Mouse (Mus musculus): Measurements from ENCODE around the gene Sipa1l1. TPM values are rescaled to one million over a fixed set of nuclear protein-coding genes. Genes with fewer than 3 reads are reported as not detected.
A peak's percentile ranks its signal among the peaks of the same experiment; 100 is the strongest.

Sipa1l1 gene
- polyA plus RNA-seq, 1 experiment from 2014 or later: 11.2 TPM

DNA sequence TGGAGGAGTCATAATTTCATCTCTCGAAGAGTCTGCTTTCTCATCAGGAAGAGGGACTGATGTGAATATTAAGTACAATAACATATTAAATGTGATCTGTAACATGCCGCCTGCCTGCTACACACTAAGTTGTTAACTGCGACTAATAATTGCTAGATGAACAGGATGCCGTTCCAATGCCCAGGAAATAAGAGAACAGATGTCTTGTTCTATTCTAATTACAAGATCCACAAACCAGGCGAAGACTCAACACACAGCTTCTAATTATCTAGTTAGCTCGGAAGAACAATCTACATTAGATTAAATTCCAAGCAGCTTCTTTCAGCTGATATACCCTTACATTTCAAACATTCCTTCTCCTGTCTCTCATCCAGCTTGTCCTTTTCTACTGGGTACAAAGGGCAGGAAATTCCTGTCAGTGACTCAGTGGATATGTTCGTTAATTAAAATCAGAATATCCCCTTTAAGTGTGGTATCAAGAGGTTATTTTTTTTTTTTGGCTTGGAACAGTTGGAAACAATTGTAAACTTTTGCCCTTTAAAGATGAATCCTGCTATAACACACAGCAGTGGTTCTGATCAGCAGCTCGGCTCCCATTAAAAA, 20.7 kb upstream of the Sipa1l1 start:
- Histone ChIP-seq H3K4me1 (ENCODE audit: control insufficient read depth, insufficient read depth, low read length) (no peaks in the 10 kb centered on the region; the same call in 1 of the 2 replicates), H3K36me3 (ENCODE audit: control insufficient read depth, insufficient read depth, low read length) (no peaks in the 10 kb centered on the region), H3K9ac (ENCODE audit: low read depth, low read length) (no peak overlapping the region), H3K4me3 (ENCODE audit: low read depth, low read length) (no peak overlapping the region), H3K4me2 (ENCODE audit: low read length) (no peak overlapping the region), H3K27ac (ENCODE audit: low read length) (no peak overlapping the region), H3K9me3 (replicated peaks; ENCODE audit: control insufficient read depth, low read length, poor library complexity, severe bottlenecking) (no peaks in the 10 kb centered on the region), H3K27me3 (ENCODE audit: control insufficient read depth, insufficient read depth, low read depth, low read length) (no peaks in the 10 kb centered on the region)
- no peak for ATAC-seq
- 69% methylated on average over 8 of the region's 8 CpGs for WGBS

DNA sequence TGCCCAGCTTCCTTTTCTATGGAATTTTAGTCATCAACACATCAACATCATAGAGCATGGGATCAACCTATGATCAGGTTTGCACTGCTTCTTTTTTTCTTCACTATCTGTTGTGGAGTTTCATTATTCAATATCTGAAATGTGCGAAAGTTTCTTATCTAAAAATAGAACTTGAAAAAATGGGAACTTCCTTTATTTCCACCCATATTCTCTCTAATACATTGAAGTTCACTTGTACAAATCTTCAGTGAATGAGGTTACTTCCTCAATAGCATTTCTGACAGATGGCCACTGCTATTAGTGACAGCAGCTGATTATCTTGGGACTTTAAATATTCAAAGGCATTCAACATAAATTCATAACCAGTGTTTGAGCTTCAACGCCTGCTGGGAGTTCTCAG, 18.1 kb upstream of the Sipa1l1 start:
- Histone ChIP-seq H3K36me3 (ENCODE audit: control insufficient read depth, insufficient read depth, low read length) (no peaks in the 10 kb centered on the region), H3K4me1 (ENCODE audit: control insufficient read depth, insufficient read depth, low read length) (no peaks in the 10 kb centered on the region; the same call in 1 of the 2 replicates), H3K4me2 (ENCODE audit: low read length) (no peak overlapping the region), H3K27ac (ENCODE audit: low read length) (no peak overlapping the region), H3K9ac (ENCODE audit: low read depth, low read length) (no peak overlapping the region), H3K4me3 (ENCODE audit: low read depth, low read length) (no peak overlapping the region), H3K27me3 (ENCODE audit: control insufficient read depth, insufficient read depth, low read depth, low read length) (no peaks in the 10 kb centered on the region), H3K9me3 (replicated peaks; ENCODE audit: control insufficient read depth, low read length, poor library complexity, severe bottlenecking) (no peaks in the 10 kb centered on the region)
- ATAC-seq: no peak
- 61% methylated on average over 2 of the region's 2 CpGs for WGBS

DNA sequence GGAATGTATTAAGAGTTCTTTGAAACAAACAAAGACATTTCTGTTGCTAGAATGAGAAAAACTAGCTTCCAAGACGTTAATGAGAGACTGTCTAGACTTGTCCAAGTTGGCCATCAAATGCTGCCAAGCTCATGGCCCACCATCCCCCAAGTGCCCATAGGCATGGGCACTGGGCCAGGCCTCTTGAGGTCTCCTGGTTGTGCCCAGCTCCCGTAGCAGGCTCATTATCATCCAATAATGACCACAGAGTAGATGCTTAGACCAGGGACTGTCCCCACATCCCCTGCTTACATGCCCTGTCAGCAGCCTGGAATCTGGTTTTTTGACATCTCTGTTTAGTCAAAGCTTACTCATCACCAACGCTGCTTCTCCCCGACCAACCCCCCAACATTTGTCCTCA, 14.6 kb upstream of the Sipa1l1 start:
- Histone ChIP-seq H3K4me1 (ENCODE audit: control insufficient read depth, insufficient read depth, low read length) (no peaks in the 10 kb centered on the region), H3K27me3 (ENCODE audit: control insufficient read depth, insufficient read depth, low read depth, low read length) (no peaks in the 10 kb centered on the region), H3K4me3 (ENCODE audit: low read depth, low read length) (no peak overlapping the region), H3K36me3 (ENCODE audit: control insufficient read depth, insufficient read depth, low read length) (no peaks in the 10 kb centered on the region), H3K9ac (ENCODE audit: low read depth, low read length) (no peak overlapping the region), H3K4me2 (ENCODE audit: low read length) (no peak overlapping the region), H3K27ac (ENCODE audit: low read length) (no peak overlapping the region), H3K9me3 (replicated peaks; ENCODE audit: control insufficient read depth, low read length, poor library complexity, severe bottlenecking) (no peaks in the 10 kb centered on the region)
- 68% methylated on average over 4 of the region's 4 CpGs for WGBS
- no peak for ATAC-seq

- no peak for ATAC-seq
- H3K36me3 ChIP-seq (ENCODE audit: control insufficient read depth, insufficient read depth, low read length): no peaks in the 10 kb centered on the region
- no peak overlapping the region for H3K4me3 ChIP-seq (ENCODE audit: low read depth, low read length)
- 94% methylated on average over 16 of the region's 16 CpGs for WGBS
- no peak overlapping the region for H3K27ac ChIP-seq (ENCODE audit: low read length)
- no peaks in the 10 kb centered on the region for H3K27me3 ChIP-seq (ENCODE audit: control insufficient read depth, insufficient read depth, low read depth, low read length)
- H3K9ac ChIP-seq (ENCODE audit: low read depth, low read length): no peak overlapping the region
- H3K9me3 ChIP-seq (replicated peaks; ENCODE audit: control insufficient read depth, low read length, poor library complexity, severe bottlenecking): no peaks in the 10 kb centered on the region
- H3K4me2 ChIP-seq (ENCODE audit: low read length): no peak overlapping the region
- no peaks in the 10 kb centered on the region for H3K4me1 ChIP-seq (ENCODE audit: control insufficient read depth, insufficient read depth, low read length)
These were observed 10.6 kb upstream of the Sipa1l1 start for GRCm38 (mm10) chr12:82158516-82158915.

DNA sequence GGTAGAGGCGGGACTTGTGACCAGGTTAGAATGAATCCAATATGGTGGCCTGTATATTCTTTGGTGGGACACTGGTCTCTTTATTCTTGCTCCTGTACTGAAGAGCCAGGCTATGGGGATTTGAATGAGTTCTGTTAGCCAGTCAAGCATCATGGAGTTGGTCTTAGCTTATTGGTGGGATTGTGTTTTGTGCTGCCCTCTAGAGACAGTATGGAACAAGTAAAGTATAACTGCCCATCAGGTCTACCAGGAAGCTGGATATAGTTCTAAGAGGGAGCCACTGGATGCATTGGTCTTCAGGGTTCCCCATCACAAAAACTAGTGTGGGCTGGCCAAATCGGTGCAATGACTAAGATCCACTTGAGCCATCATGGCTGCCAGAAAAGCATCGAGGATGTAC, 9.7 kb upstream of the Sipa1l1 start:
- 98% methylated on average over 3 of the region's 3 CpGs for WGBS
- Histone ChIP-seq H3K9me3 (replicated peaks; ENCODE audit: control insufficient read depth, low read length, poor library complexity, severe bottlenecking) (no peaks in the 10 kb centered on the region), H3K27me3 (ENCODE audit: control insufficient read depth, insufficient read depth, low read depth, low read length) (no peaks in the 10 kb centered on the region), H3K4me1 (ENCODE audit: control insufficient read depth, insufficient read depth, low read length) (no peaks in the 10 kb centered on the region), H3K9ac (ENCODE audit: low read depth, low read length) (no peak overlapping the region), H3K36me3 (ENCODE audit: control insufficient read depth, insufficient read depth, low read length) (no peaks in the 10 kb centered on the region), H3K4me3 (ENCODE audit: low read depth, low read length) (no peak overlapping the region), H3K4me2 (ENCODE audit: low read length) (no peak overlapping the region), H3K27ac (ENCODE audit: low read length) (no peak overlapping the region)
- no peak for ATAC-seq

DNA sequence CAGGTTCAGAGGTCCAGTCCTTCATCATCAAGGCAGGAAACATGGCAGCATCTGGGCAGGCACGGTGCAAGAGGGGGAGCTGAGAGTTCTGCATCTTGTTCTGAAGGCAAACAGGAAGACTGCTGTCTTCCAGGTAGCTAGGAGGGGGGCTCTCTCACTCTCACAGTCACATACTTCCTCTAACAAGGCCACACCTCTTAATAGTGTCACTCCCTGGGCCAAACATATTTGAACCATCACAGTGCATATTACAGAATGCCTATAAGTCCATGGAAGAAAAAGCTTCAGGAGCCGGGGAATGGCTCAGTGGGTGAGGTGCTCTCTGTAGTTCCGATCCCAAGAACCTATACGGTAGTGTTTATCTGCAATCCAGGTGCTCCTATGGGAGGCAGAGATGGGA, 3.5 kb upstream of the Sipa1l1 start:
- no peaks in the 10 kb centered on the region for H3K36me3 ChIP-seq (ENCODE audit: control insufficient read depth, insufficient read depth, low read length)
- H3K4me1 ChIP-seq (ENCODE audit: control insufficient read depth, insufficient read depth, low read length): peaks cover 18% of the 10 kb centered on the region
- H3K9me3 ChIP-seq (replicated peaks; ENCODE audit: control insufficient read depth, low read length, poor library complexity, severe bottlenecking): no peaks in the 10 kb centered on the region
- ATAC-seq: no peak
- H3K9ac ChIP-seq (ENCODE audit: low read depth, low read length): no peak overlapping the region
- H3K27ac ChIP-seq (ENCODE audit: low read length): no peak overlapping the region
- no peaks in the 10 kb centered on the region for H3K27me3 ChIP-seq (ENCODE audit: control insufficient read depth, insufficient read depth, low read depth, low read length)
- WGBS: 87% methylated on average over 4 of the region's 4 CpGs
- peak overlapping the region; percentile 18; the same call in 1 of the 2 replicates for H3K4me2 ChIP-seq (ENCODE audit: low read length)
- H3K4me3 ChIP-seq (ENCODE audit: low read depth, low read length): no peak overlapping the region

- Histone ChIP-seq H3K27me3 (ENCODE audit: control insufficient read depth, insufficient read depth, low read depth, low read length) (no peaks in the 10 kb centered on the region), H3K4me1 (ENCODE audit: control insufficient read depth, insufficient read depth, low read length) (peaks cover 23% of the 10 kb centered on the region), H3K9me3 (replicated peaks; ENCODE audit: control insufficient read depth, low read length, poor library complexity, severe bottlenecking) (no peaks in the 10 kb centered on the region), H3K27ac (ENCODE audit: low read length) (no peak overlapping the region), H3K9ac (ENCODE audit: low read depth, low read length) (peak overlapping the region; percentile 17; the same call in 1 of the 2 replicates), H3K4me3 (ENCODE audit: low read depth, low read length) (no peak overlapping the region), H3K4me2 (ENCODE audit: low read length) (peak overlapping the region; percentile 18), H3K36me3 (ENCODE audit: control insufficient read depth, insufficient read depth, low read length) (no peaks in the 10 kb centered on the region)
- ATAC-seq: no peak
- 19% methylated on average over 14 of the region's 14 CpGs for WGBS
These were observed 3.0 kb upstream of the Sipa1l1 start for GRCm38 (mm10) chr12:82166101-82166571.

- H3K9ac ChIP-seq (ENCODE audit: low read depth, low read length): peak overlapping the region; percentile 86
- peak overlapping the region; percentile 90 for H3K27ac ChIP-seq (ENCODE audit: low read length)
- WGBS: 0% methylated on average over 81 of the region's 109 CpGs
- H3K27me3 ChIP-seq (ENCODE audit: control insufficient read depth, insufficient read depth, low read depth, low read length): no peaks in the 10 kb centered on the region
- peak; percentile 74 for ATAC-seq
- H3K9me3 ChIP-seq (replicated peaks; ENCODE audit: control insufficient read depth, low read length, poor library complexity, severe bottlenecking): no peaks in the 10 kb centered on the region
- peak overlapping the region; percentile 89 for H3K4me3 ChIP-seq (ENCODE audit: low read depth, low read length)
- peak overlapping the region; percentile 97 for H3K4me2 ChIP-seq (ENCODE audit: low read length)
- H3K36me3 ChIP-seq (ENCODE audit: control insufficient read depth, insufficient read depth, low read length): no peaks in the 10 kb centered on the region
- peaks cover 29% of the 10 kb centered on the region for H3K4me1 ChIP-seq (ENCODE audit: control insufficient read depth, insufficient read depth, low read length)
These were observed 681 bp downstream of the Sipa1l1 start for GRCm38 (mm10) chr12:82169571-82170431.

All from midbrain, embryonic 16.5 days (tissue).